Mouse (Mus musculus) CH12.LX (cell line): Measurements from ENCODE around the gene Bmpr2. TPM values are rescaled to one million over a fixed set of nuclear protein-coding genes. Genes with fewer than 3 reads are reported as not detected.

Experiments
- DNase-seq: peaks from one replicate; pipeline ENCODE4 v3.0.0-alpha.2; 2013; ENCODE audit errors: extremely low read depth
- H3K27ac ChIP-seq: 2 replicates; pipeline ENCODE4 v1.5.1; 2012; ENCODE audit warnings: low read depth, mild to moderate bottlenecking, control low read depth, moderate library complexity; ENCODE audit not compliant: insufficient read depth
- H3K27me3 ChIP-seq: replicated peaks from 2 replicates; pipeline ENCODE3; 2012; ENCODE audit warnings: inconsistent platforms
- H3K36me3 ChIP-seq, 2 experiments: replicated peaks in 1 of 2; 2 replicates each; pipeline versions ENCODE3 to v1.6.1; 2012; ENCODE audit warnings: inconsistent platforms in 1 of 2, low read length in 1 of 2, mild to moderate bottlenecking in 1 of 2, mixed read lengths in 1 of 2, moderate library complexity in 1 of 2; ENCODE audit not compliant: control insufficient read depth in 1 of 2, insufficient read depth in 1 of 2
- H3K4me1 ChIP-seq, 2 experiments: 2 replicates each; pipeline ENCODE4 v1.6.1; 2012; ENCODE audit warnings: inconsistent platforms in 1 of 2, moderate library complexity in 1 of 2; ENCODE audit not compliant: insufficient read depth in 2 of 2, control insufficient read depth in 1 of 2
- H3K4me2 ChIP-seq: 2 replicates; pipeline ENCODE4 v1.6.1; 2012; ENCODE audit warnings: low read depth, mild to moderate bottlenecking, control low read depth; ENCODE audit not compliant: poor library complexity, insufficient read depth, severe bottlenecking
- H3K4me3 ChIP-seq, 3 experiments: fragments of 150-350 bp in 1 of 3; sonication (generic) in 1 of 3; replicated peaks in 1 of 3; 2 replicates each; pipeline versions ENCODE3 to v1.5.1; 2011 to 2012; ENCODE audit warnings: low read depth in 2 of 3, low read length in 2 of 3, mild to moderate bottlenecking in 2 of 3, moderate library complexity in 2 of 3, control low read depth in 1 of 3, improper control_type of control experiment in 1 of 3, inconsistent platforms in 1 of 3, mixed read lengths in 1 of 3; ENCODE audit not compliant: poor library complexity in 1 of 3
- H3K79me2 ChIP-seq: replicated peaks from 2 replicates; pipeline ENCODE4 v1.6.1; 2012; ENCODE audit warnings: mild to moderate bottlenecking, moderate library complexity; ENCODE audit not compliant: control insufficient read depth, poor library complexity, insufficient read depth, severe bottlenecking; ENCODE audit errors: extremely low read depth
- H3K9ac ChIP-seq: 2 replicates; pipeline ENCODE4 v1.6.1; 2012; ENCODE audit warnings: low read depth, mild to moderate bottlenecking, control low read depth, moderate library complexity; ENCODE audit not compliant: insufficient read depth
- H3K9me3 ChIP-seq: replicated peaks from 2 replicates; pipeline ENCODE3; 2012; ENCODE audit warnings: low read length, inconsistent platforms, mixed read lengths
- CHD1 ChIP-seq: IDR thresholded peaks from 2 replicates; pipeline ENCODE4 v1.6.1; 2012; ENCODE audit warnings: low read depth, low read length, improper control_type of control experiment, inconsistent platforms
- CTCF ChIP-seq, 2 experiments: IDR thresholded peaks in 1 of 2; conservative IDR thresholded peaks in 1 of 2; 2 replicates each; pipeline ENCODE4 v1.5.1; 2011 to 2012; ENCODE audit warnings: low read depth in 2 of 2, low read length in 2 of 2, improper control_type of control experiment in 1 of 2, inconsistent platforms in 1 of 2, mild to moderate bottlenecking in 1 of 2, moderate library complexity in 1 of 2
- E2F4 ChIP-seq: IDR thresholded peaks from 2 replicates; pipeline ENCODE4 v1.6.1; 2011; ENCODE audit warnings: low read depth, low read length, improper control_type of control experiment; ENCODE audit not compliant: insufficient replicate concordance
- EP300 ChIP-seq: IDR thresholded peaks from 2 replicates; pipeline ENCODE4 v1.6.1; 2011; ENCODE audit warnings: low read length, improper control_type of control experiment
- ETS1 ChIP-seq: conservative IDR thresholded peaks from 2 replicates; pipeline ENCODE4 v1.6.1; 2012; ENCODE audit warnings: low read depth, mild to moderate bottlenecking, inconsistent platforms, low read length, improper control_type of control experiment, moderate library complexity
- IRF4 ChIP-seq: IDR thresholded peaks from 2 replicates; pipeline ENCODE4 v1.6.1; 2014; ENCODE audit warnings: low read depth, mild to moderate bottlenecking, inconsistent platforms, low read length, improper control_type of control experiment
- JUND ChIP-seq: conservative IDR thresholded peaks from 2 replicates; pipeline ENCODE4 v1.6.1; 2011; ENCODE audit warnings: low read depth, low read length, improper control_type of control experiment
- MAFK ChIP-seq: IDR thresholded peaks from 2 replicates; pipeline ENCODE4 v1.6.1; 2011; ENCODE audit warnings: low read length, improper control_type of control experiment; ENCODE audit not compliant: insufficient replicate concordance
- MAZ ChIP-seq: IDR thresholded peaks from 2 replicates; pipeline ENCODE4 v1.6.1; 2012; ENCODE audit warnings: low read depth, mild to moderate bottlenecking, inconsistent platforms, low read length, improper control_type of control experiment, moderate library complexity
- MXI1 ChIP-seq: IDR thresholded peaks from 2 replicates; pipeline ENCODE4 v1.6.1; 2011; ENCODE audit warnings: mild to moderate bottlenecking, low read depth, low read length, improper control_type of control experiment
- MYC ChIP-seq: IDR thresholded peaks from 2 replicates; pipeline ENCODE4 v1.6.1; 2011; ENCODE audit warnings: low read depth, mild to moderate bottlenecking, improper control_type of control experiment, low read length
- NRF1 ChIP-seq: IDR thresholded peaks from 2 replicates; pipeline ENCODE4 v1.6.1; 2014; ENCODE audit warnings: low read depth, mild to moderate bottlenecking, inconsistent platforms, low read length, improper control_type of control experiment, moderate library complexity
- PAX5 ChIP-seq: IDR thresholded peaks from 2 replicates; pipeline ENCODE4 v1.6.1; 2012; ENCODE audit warnings: low read length, inconsistent platforms, mixed read lengths
- POLR2A ChIP-seq: IDR thresholded peaks from 2 replicates; pipeline ENCODE4 v1.6.1; 2011; ENCODE audit warnings: low read depth, mild to moderate bottlenecking, improper control_type of control experiment, low read length
- POLR2AphosphoS2 ChIP-seq: IDR thresholded peaks from 2 replicates; pipeline ENCODE4 v1.6.1; 2011; ENCODE audit warnings: low read depth, low read length, improper control_type of control experiment
- RAD21 ChIP-seq: IDR thresholded peaks from 2 replicates; pipeline ENCODE4 v1.6.1; 2011; ENCODE audit warnings: low read depth, mild to moderate bottlenecking, low read length, improper control_type of control experiment, moderate library complexity
- RCOR1 ChIP-seq: conservative IDR thresholded peaks from 2 replicates; pipeline ENCODE4 v1.6.1; 2012; ENCODE audit warnings: low read depth, mild to moderate bottlenecking, inconsistent platforms, low read length, improper control_type of control experiment
- SIN3A ChIP-seq: IDR thresholded peaks from 2 replicates; pipeline ENCODE4 v1.6.1; 2012; ENCODE audit warnings: low read length, improper control_type of control experiment, inconsistent platforms
- SMC3 ChIP-seq: IDR thresholded peaks from 2 replicates; pipeline ENCODE4 v1.6.1; 2011; ENCODE audit warnings: low read depth, low read length, improper control_type of control experiment
- TBP ChIP-seq: conservative IDR thresholded peaks from 2 replicates; pipeline ENCODE4 v1.6.1; 2011; ENCODE audit warnings: low read depth, low read length, improper control_type of control experiment
- TCF12 ChIP-seq: IDR thresholded peaks from 2 replicates; pipeline ENCODE4 v1.6.1; 2014; ENCODE audit warnings: low read depth, mild to moderate bottlenecking, inconsistent platforms, low read length, improper control_type of control experiment
- UBTF ChIP-seq: IDR thresholded peaks from 2 replicates; pipeline ENCODE4 v1.6.1; 2012; ENCODE audit warnings: low read depth, mild to moderate bottlenecking, inconsistent platforms, low read length, improper control_type of control experiment, moderate library complexity
- ZMIZ1 ChIP-seq: IDR thresholded peaks from 2 replicates; pipeline ENCODE4 v1.6.1; 2012; ENCODE audit warnings: low read depth, mild to moderate bottlenecking, inconsistent platforms, low read length, improper control_type of control experiment
- ZNF384 ChIP-seq: IDR thresholded peaks from 2 replicates; pipeline ENCODE4 v1.6.1; 2012; ENCODE audit warnings: low read depth, low read length, improper control_type of control experiment, inconsistent platforms
- dilution Hi-C: fragments of 300-500 bp; cut with MboI; formaldehyde crosslinking; loops from 2 replicates; pipeline ENCODE4 v1.14.3; 2020; ENCODE audit warnings: low sequenced_read_pairs; ENCODE audit not compliant: extremely low pct_unique_long_range_greater_than_20kb, extremely low pct_ligation_motif_present
- in situ Hi-C: fragments of 300-500 bp; cut with MboI; formaldehyde crosslinking; loops from 3 replicates; pipeline ENCODE4 v1.14.3; 2019; ENCODE audit warnings: low sequenced_read_pairs, low pct_ligation_motif_present, low pct_unique_long_range_greater_than_20kb, mixed read lengths
- polyA plus RNA-seq: library from polyadenylated mRNA; unstranded; fragments of >175 nt; gene quantifications from 2 replicates; pipeline ENCODE4 v1.2.1, GENCODE M21; 2012; ENCODE audit warnings: low read depth; ENCODE audit not compliant: insufficient read length
- total RNA-seq, 2 experiments: library from RNA; depleted of rRNA; stranded (reverse); fragments of 300-350 nt in 1 of 2; fragments of >200 nt in 1 of 2; gene quantifications; 2 replicates each; pipeline ENCODE4 v1.2.3; 2012 to 2014

Bmpr2 gene
- total and polyA plus RNA-seq, 3 experiments: 3.6 to 5.0 (median 4.7) TPM

DNA sequence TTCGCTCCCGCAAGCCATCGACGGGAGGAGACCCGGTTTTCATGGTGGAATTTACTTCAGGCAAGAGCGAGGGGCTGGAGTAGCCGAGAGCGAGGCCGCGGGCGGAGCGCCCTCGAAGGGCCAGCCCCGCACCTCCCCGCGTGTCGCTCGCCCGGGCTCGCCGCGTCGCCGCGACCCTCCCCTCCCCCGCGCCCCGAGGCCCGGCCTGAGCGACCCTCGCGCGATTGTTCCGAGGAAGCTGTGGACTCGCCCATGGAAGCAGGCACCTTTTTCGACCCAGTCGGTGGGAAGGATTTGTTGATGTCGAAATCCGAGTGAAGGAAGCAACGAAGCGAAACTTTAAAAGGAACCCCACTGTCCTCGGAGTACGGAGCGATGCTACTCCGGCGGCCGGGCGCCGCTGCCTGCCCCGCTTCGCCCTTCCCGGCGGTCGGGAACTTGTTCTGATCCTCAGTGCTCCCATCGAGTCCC lies 616 bp downstream of the Bmpr2 start (continued):
- TF ChIP-seq EP300 (no peak), CHD1 (no peak), POLR2AphosphoS2 (no peak), SMC3 (no peak), ZNF384 (no peak), ETS1 (no peak), PAX5 (no peak)
- TF ChIP-seq, all 38 proteins: peak for 5

DNA sequence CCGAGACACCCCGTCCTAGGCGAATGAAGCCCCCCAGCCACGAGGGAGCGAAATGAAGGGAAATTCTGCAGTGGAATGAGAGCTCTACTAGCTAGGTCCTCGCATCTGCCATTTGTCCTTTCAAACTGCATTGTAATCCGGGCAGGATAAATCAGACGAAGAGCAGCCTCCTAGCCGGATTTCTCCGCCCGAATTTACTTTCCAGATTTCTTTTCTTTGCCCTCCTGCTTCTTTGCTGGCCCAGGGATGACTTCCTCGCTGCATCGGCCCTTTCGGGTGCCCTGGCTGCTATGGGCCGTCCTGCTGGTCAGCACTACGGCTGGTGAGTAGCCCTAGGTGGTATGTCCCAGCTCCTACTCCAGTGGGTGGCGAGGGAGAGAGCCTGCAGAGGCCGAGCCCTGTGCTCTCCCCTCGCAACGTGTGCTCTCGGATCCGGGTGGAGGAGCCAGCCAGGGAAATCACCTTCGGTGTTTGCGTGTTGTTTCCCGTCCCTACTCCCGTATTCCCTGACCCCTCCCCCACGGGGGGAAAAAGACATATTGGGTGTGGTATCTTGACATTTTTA lies 1.3 kb downstream of the Bmpr2 start:
- no peaks in the 10 kb centered on the region for H3K27me3 ChIP-seq
- in situ Hi-C loops: loop anchor here (25.0 kb wide), 1 partner anchor 223 kb away; no protein-coding TSS in a partner anchor
- TF ChIP-seq MXI1 (peak; percentile 48), UBTF (no peak), JUND (no peak), TBP (no peak), CTCF (conservative IDR thresholded peaks at IDR 0.05 in 1 of 2, IDR thresholded peaks at IDR 0.05 in 1 of 2; ENCODE audit: low read depth in 2 of 2, low read length in 2 of 2) (no peak), TCF12 (0 out of 2 replicates have a peak, but pooled peaks have one; percentile 10), PAX5 (no peak), MYC (no peak), ZNF384 (no peak), SIN3A (peak; percentile 36; the same call in 1 of the 2 replicates), MAFK (no peak), IRF4 (peak; percentile 44; the same call in 1 of the 2 replicates), MAZ (no peak), RCOR1 (no peak), RAD21 (no peak), ZMIZ1 (no peak), EP300 (no peak), POLR2A (peak; percentile 18; the same call in 1 of the 2 replicates), NRF1 (no peak), E2F4 (no peak)
- peak; percentile 44 for DNase-seq
- dilution Hi-C loops: no loop called here
- peak overlapping the region; percentile 30; the same call in 1 of the 2 replicates for H3K4me2 ChIP-seq
- no peaks in the 10 kb centered on the region for H3K9me3 ChIP-seq
- H3K79me2 ChIP-seq: peaks cover 8% of the 10 kb centered on the region
- H3K36me3 ChIP-seq: no peaks in the 10 kb centered on the region
- H3K27ac ChIP-seq: no peak overlapping the region
- peak overlapping the region; percentile 73 to 81 (median 74) for H3K4me3 ChIP-seq
- H3K9ac ChIP-seq: peak overlapping the region; percentile 78
- peaks cover 0 to 15% of the 10 kb centered on the region in 2 experiments; a peak in 2 of 4 replicates for H3K4me1 ChIP-seq
